Mouse (Mus musculus) gastrocnemius, adult 2 months (tissue): ENCODE results near the gene Acaca. TPM values are rescaled to one million over a fixed set of nuclear protein-coding genes. Genes with fewer than 3 reads are reported as not detected.

Experiments
- DNase-seq: peaks from one replicate; pipeline ENCODE4 v3.0.0; 2022
- H3K27ac ChIP-seq: fragments of 200-600 bp; 2 replicates; pipeline ENCODE4 v1.8.1; 2022; ENCODE audit warnings: mild to moderate bottlenecking
- H3K4me3 ChIP-seq: fragments of 200-600 bp; 2 replicates; pipeline ENCODE4 v1.8.1; 2022; ENCODE audit warnings: mild to moderate bottlenecking, moderate library complexity
- CTCF ChIP-seq: fragments of 200-600 bp; IDR thresholded peaks from 2 replicates; pipeline ENCODE4 v1.8.1; 2022; ENCODE audit warnings: antibody characterized with exemption, mild to moderate bottlenecking, moderate library complexity
- intact Hi-C: fragments of 180-260 bp; cut with DNase I; formaldehyde crosslinking; loops from one replicate; pipeline ENCODE4 v1.15.1; 2025
- total RNA-seq, 2 experiments: library from RNA; stranded (reverse); gene quantifications; 2 replicates each; pipeline ENCODE4 v1.2.3; 2021

The Acaca gene
- total RNA-seq, 2 experiments from 2014 or later, result 14.9 to 22.8 TPM

DNA sequence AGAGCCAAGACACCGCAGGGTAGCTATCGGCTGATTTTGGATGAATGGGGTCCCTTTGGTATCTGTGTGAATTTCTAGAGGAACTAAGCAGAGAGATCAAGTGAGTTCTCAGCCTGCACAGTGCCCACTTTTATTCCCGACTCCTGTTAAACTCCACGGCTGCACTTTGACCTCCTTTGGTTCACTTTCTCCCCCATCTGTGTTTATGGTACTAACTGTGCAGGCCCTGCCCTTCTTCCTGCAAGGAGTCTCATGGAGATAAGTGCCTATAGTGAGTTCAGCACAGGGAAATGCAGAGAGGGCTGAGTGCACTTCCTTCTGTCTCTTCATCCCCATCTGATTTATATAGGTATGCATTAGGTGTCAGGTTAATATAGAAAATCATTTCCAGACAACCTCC, 35.1 kb downstream of the Acaca start:
- intact Hi-C loops, result no loop called here
- Histone ChIP-seq H3K27ac (no peak overlapping the region), H3K4me3 (no peak overlapping the region)
- TF ChIP-seq CTCF, result no peak
- DNase-seq, result no peak

DNA sequence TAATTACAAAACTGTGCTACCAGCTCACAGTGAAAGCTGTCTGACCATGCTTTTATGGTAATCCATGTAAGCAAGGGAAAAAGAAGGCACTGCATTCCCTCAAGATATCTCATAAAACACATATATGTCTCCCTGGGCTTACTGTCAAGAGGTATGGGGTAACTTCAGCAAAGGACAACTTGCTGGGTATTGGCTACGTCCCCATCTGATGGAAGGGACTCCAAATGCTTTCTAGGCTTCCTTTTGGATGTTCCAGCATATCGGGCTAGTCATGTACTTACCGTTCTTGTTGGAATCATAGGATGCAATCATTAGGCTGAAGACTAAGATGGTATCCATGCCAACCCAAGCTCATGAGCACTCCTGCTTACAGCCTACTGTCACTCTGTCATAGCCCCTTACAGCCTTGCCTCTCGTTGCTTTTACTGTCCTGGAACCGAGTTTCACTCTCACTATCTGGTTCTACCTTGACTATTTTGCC, 37.6 kb downstream of the Acaca start, which contains the start of gene Gm11437:
TSS of gene Gm11437 (minus strand) at position 431 of the 481 bp plus-strand sequence.
- DNase-seq, result no peak
- no peak for TF ChIP-seq CTCF
- H3K4me3 ChIP-seq, result no peak within 1 kb of the TSS
- intact Hi-C loops, result no loop called here
- H3K27ac ChIP-seq, result no peak within 1 kb of the TSS

DNA sequence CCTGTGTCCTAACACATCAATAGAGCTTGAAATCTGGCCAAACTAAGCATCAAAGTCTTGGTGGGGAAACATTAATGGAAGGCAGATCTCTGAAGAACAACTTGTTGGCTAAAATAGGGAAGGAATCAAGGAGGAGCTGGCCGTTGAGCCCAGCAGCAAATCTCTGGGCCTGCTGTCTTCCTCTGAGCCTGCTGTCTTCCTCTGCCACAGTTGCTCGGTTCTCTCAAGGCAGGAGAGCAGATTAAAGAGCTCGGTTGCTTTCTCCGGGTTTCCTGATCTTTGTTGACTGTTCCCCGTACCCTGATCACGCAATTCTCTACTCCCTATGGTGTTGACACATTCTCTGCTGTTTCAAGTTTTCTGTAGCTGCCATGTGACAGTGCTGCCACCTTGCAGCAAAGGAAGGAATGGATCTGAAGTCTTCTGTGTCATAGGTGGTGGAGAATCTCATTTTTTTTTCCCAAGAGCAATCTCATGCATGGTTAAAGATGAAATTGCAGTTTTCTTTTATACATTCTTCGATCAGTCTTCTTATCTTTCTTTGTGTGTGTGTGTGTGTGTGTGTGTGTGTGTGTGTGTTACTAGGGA, 39.3 kb downstream of the Acaca start:
- Histone ChIP-seq H3K4me3 (peak overlapping the region; percentile 38), H3K27ac (peak overlapping the region; percentile 50; the same call in 1 of the 2 replicates)
- TF ChIP-seq CTCF, result peak; percentile 69
- intact Hi-C loops, result no loop called here
- DNase-seq, result peak; percentile 41

DNA sequence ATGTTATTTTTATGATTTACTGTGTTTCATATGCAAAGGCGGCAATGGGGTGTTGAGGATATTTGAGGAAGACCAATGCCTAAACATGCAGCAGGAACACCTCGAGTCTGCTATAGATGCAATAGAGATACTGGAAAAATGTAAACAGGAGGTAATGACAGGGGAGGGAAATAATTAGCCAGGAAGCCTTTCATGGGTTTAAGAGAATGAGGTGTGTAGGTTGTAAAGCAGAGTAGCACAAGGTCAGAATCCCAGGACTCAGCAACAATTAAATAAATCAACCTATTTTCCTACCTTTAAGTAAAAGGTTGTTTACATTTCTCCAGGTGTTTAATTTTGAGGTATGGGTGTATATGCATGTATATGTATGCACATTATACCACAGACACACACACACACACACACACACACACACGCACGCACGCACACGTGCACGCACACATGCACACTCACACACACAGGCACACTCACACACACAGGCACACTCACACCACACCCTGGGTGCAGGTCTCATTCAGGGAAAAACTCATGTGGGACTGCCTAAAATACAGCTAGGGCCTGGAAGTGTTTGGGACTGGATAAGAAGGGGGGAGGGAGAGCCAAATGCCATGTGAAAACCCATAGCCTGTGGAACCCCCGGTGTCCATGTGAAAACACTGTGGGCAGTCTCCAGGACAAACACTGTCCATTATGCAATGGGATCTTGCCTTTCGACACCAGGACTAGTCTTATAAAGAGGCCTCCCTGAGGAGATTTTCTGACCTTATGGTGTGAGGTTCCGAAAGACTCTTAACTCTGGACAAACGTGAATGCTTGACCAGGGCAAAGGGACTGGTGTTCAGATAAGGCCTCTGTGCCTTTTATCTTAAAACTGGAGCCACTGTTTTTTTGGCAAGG, 43.3 kb downstream of the Acaca start:
- intact Hi-C loops, result no loop called here
- Histone ChIP-seq H3K4me3 (no peak overlapping the region), H3K27ac (no peak overlapping the region)
- no peak for DNase-seq
- TF ChIP-seq CTCF, result no peak

DNA sequence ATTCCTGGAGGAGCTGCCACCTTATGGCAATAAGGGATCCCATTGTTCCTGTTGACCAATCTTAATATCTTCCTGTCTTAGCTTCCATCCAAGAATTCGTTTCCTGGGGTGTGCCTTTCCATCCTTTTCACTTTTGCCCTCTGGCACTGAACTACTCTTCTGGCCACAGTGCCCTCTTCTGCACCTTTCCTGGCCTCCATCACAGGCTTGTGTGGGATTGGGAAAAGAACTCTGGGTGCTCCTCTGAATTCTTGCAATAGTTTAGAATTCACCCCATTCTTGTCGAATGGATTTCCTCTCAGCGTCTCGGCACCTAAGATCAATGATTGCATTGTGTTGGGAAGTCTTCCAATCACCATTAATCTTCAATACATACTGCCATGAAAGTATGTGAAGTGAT, 49.1 kb downstream of the Acaca start:
- H3K4me3 ChIP-seq, result peak overlapping the region; percentile 84
- DNase-seq, result no peak
- H3K27ac ChIP-seq, result peak overlapping the region; percentile 93
- intact Hi-C loops, result loop anchor here (5.0 kb wide), 1 partner anchor 46 kb away; no protein-coding TSS in a partner anchor
- TF ChIP-seq CTCF, result no peak

DNA sequence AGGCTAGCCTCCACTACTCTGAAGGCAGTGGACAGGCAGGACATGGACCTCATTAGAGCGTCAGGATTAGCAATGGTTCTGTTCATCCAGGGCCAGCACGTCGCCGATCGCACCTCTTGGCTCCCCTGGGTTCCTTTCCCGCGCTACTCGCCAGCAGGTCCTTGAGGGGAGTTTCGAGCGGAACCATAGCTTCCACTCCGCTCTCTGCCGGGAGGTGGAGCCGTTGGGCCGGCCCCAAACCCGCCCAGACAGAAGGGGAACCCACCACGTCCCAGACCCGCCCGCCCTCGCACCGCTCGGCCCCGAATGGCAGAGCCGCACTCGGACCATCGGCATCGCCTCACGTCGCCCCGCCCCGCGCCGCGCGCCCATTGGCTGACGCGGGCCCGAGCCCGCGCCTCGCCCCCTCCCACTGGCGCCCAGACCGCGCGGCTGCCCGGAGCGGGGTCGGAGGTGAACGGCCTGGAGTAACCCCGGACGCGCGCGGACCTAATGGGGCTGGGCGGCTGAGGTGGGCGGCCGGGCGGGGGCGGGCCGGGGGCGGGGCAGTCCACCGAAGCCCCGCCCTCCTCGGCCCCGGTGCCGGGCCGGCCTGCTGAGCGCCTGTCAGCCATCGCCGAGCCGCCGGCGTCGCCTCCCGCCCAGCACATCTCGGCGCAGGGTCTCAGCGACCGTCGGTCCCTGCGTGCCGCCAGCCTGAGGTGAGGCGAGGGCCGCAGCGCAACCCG, 49.9 kb downstream of the Acaca start:
- TF ChIP-seq CTCF, result peak; percentile 82
- intact Hi-C loops, result loop anchor here (5.0 kb wide), 1 partner anchor 47 kb away; no protein-coding TSS in a partner anchor
- peak; percentile 99 for DNase-seq

DNA sequence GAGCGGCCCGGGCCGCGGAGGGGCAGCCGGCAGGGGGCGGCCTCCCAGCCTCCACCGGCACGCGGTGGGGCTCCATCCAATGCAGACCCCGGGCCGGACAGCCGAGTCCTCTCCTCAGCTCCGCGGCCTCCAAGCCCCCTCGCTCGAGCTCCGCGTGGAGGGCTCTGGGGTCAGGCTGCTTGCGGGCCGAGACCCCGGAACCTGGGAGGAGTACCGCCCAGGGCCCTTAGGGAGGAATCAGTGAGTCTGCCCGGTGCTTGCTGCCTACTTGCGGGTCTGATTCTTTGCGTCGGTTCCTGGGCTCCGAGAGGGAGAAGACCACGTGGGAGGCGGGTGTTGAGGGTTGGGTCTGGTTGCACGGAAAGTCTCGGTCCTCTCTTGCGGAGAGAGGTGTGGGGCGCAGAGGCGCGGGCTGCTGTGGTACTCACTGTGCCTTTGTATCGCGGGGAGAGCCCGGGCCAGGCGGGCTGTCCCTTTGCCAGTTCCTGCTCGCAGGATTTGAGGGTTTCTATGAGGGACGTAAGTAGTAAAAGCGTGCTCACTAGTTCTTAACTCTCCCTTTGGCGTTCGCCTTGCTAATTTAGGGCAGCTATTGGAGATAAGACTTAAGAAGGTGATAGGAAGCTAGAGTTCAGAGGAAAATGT, 50.6 kb downstream of the Acaca start:
- DNase-seq, result peak; percentile 82
- Histone ChIP-seq H3K4me3 (peak overlapping the region; percentile 84), H3K27ac (peak overlapping the region; percentile 93)
- peak; percentile 63 for TF ChIP-seq CTCF
- intact Hi-C loops, result loop anchor here (1.0 to 5.0 kb wide), 2 partner anchors 48 to 63 kb away; no protein-coding TSS in a partner anchor

More for the DNA sequence above, 49.9 kb downstream of the Acaca start:
- Histone ChIP-seq H3K4me3 (peak overlapping the region; percentile 84), H3K27ac (peak overlapping the region; percentile 93)

DNA sequence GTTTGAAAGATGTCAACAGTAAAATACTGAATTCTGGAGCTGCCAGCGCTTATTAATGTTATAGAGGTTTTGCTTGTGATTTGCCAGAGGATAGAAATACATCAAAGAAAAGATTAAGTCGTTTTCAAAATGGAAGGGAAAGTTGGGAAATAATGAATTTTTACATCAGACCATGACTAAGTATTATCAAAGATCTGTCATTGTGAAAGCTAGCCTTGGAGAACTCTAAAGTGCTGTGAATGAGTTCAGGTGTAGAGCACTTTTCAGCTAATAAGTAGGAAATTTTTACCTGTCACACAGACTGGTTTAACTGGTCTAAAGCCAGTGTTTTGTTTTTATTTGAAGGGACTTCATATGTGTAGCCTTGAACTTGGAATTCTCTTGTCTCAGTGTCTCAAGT, 51.8 kb downstream of the Acaca start:
- TF ChIP-seq CTCF, result no peak
- Histone ChIP-seq H3K27ac (no peak overlapping the region), H3K4me3 (no peak overlapping the region)
- intact Hi-C loops, result no loop called here
- DNase-seq, result no peak

DNA sequence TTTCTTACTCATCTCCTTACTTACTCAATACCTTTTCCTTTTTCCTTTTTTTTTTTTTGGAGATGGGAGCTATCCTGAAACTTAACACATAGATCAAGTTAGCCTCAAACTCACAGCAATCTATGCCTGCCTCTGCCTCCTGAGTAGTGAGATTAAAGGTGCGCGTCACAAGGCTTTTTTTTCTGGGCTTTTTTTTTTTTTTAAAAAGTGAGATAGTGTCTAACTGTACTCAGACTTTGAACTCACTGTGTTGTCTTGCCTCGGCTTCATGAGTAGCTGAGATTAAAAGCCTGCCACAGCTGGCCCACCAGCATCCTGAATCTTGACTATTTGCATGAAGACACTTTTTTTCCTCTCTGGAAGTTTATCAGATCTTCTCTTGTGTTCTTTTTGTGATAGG, 59.1 kb downstream of the Acaca start:
- DNase-seq, result no peak
- TF ChIP-seq CTCF, result no peak
- intact Hi-C loops, result no loop called here
- Histone ChIP-seq H3K4me3 (no peak overlapping the region), H3K27ac (no peak overlapping the region)

DNA sequence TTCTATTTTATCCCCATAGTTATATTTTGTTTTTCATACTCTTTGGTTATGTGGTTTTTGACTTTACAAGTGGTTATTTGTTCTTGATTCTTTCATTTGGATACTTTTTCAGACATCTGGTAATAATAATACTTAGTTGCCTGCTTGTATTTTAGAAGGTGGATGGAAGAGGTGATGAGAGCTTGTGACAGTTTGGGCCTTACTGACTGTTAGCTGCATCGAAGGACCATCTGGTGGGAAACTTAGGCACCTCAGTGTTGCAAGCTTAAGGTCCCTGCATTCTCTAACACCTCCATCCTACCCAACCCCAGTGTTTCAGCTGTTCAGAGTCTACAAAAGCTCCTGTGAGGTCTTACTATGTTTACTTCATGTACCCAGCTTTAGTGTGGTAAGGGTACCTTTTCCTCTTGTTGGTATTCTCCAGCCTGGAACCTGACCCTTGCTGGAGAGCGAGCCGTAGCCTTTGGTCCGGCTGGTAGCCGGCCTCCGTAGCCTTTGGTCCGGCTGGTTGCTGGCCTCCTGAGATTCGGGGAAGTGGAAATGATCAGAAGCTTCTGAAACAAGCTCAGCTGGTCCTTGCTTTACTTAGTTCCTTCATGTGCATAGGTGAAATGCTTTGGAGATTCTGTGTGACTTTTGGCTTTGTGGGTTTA, 61.2 kb downstream of the Acaca start:
- no peak for DNase-seq
- peak overlapping the region; percentile 43; the same call in 1 of the 2 replicates for H3K27ac ChIP-seq
- no peak overlapping the region for H3K4me3 ChIP-seq
- TF ChIP-seq CTCF, result no peak
- intact Hi-C loops, result no loop called here

DNA sequence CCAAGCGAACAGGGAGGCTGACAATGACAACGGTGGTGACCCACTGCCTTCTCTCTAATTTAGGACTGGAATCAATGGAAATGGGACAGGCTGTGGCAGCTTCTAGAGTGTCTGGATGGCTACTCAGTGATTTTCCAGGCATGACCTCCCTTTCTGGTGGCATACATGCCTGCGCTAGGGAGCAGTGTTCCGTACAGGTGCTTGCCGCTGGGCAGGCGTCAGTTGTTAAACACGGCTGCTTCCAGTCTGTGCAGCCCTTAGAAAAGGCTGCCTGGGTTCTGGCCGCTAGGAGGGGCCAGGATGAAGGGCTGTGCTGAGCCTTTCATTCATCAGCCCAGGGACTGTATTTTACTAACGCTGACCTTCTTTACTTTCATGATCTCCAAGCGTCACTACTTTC, 63.8 kb downstream of the Acaca start:
- peak overlapping the region; percentile 40 for H3K27ac ChIP-seq
- intact Hi-C loops, result no loop called here
- no peak; the same call in 1 of the 2 replicates for TF ChIP-seq CTCF
- DNase-seq, result no peak
- no peak overlapping the region for H3K4me3 ChIP-seq
